Mouse (Mus musculus) cortical plate, adult 2 months (tissue): ENCODE data around the gene Zfp692.

Experiments
- CTCF ChIP-seq: fragments of 200-500 bp; IDR thresholded peaks from 2 replicates; pipeline ENCODE4 v1.5.1; 2011; ENCODE audit warnings: mild to moderate bottlenecking, control low read depth, low read length; ENCODE audit not compliant: insufficient read depth; ENCODE audit errors: extremely low read depth
- POLR2A ChIP-seq: fragments of 200-500 bp; IDR thresholded peaks from 2 replicates; pipeline ENCODE4 v1.6.1; 2011; ENCODE audit warnings: mild to moderate bottlenecking, low read length, control low read depth; ENCODE audit not compliant: insufficient read depth; ENCODE audit errors: extremely low read depth

DNA sequence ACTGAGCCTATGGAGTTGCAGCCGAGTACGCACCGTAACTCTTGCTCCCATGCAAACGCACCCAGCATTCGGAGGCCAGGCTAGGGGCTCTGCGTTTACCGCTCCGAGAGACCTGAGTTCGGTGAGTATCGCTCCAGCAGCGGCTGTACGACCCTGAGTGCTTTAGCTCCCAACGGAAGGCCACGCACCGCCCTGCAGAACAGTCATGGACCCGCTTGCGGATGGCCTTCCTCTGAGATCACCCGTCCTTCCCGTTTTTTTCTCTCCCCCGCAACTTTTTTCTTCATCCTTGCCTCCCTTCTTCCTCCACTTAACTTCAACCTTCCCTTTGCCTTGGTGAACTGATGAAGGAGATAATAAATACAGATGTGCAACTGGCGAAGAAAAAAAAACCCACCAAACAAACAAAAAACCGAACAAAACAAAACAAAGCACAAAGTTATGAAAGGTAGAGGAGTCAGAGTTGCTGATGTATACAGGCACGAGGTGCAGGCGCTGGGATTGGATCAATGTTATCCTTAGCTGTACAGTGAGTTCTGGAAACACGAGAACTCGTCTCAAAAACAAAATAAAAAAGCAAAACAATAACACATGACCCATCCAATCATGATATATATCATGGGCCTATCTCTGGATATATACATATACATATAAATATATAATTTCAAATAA lies 4.0 kb upstream of the Zfp692 start:
- TF ChIP-seq POLR2A (no peak), CTCF (no peak)
